Mouse (Mus musculus): ENCODE measurements at regions not wholly inside any gene's neighbourhood (a gene's known extent, or its start where the extent isn't known, plus 50 kb on each side); places are given as distances from the start of the nearest gene placed in this dataset.

GRCm38 (mm10) chr3:33616871-33617270 is 182.8 kb upstream of the Ttc14 start:
- H3K27ac ChIP-seq (ENCODE audit: insufficient read depth, low read length) = no peak overlapping the region
- H3K9ac ChIP-seq (ENCODE audit: low read depth, poor library complexity, severe bottlenecking) = no peak overlapping the region
- no peaks in the 10 kb centered on the region for H3K9me3 ChIP-seq (replicated peaks; ENCODE audit: control insufficient read depth, insufficient read depth, low read length, poor library complexity, severe bottlenecking)
- no peak for TF ChIP-seq CTCF (IDR thresholded peaks at IDR 0.05; ENCODE audit: low read depth, low read length)
- no peak for TF ChIP-seq POLR2A (IDR thresholded peaks at IDR 0.05; ENCODE audit: insufficient read depth, low read length)
- no peak for TF ChIP-seq EP300 (IDR thresholded peaks at IDR 0.05; ENCODE audit: insufficient read depth, low read depth, low read length)
- H3K4me1 ChIP-seq (ENCODE audit: control insufficient read depth, insufficient read depth, low read length) = no peaks in the 10 kb centered on the region
- no peak overlapping the region for H3K4me3 ChIP-seq (ENCODE audit: low read depth, low read length)
- no peaks in the 10 kb centered on the region for H3K27me3 ChIP-seq (ENCODE audit: control insufficient read depth, insufficient read depth, low read length, poor library complexity, severe bottlenecking)
- no peaks in the 10 kb centered on the region for H3K36me3 ChIP-seq (ENCODE audit: control insufficient read depth, insufficient read depth, low read length, poor library complexity, severe bottlenecking)

GRCm38 (mm10) chr3:33632928-33633514 is 166.6 kb upstream of the Ttc14 start:
- no peak overlapping the region for H3K9ac ChIP-seq (ENCODE audit: low read depth, poor library complexity, severe bottlenecking)
- TF ChIP-seq CTCF (IDR thresholded peaks at IDR 0.05; ENCODE audit: low read depth, low read length) (no peak), EP300 (IDR thresholded peaks at IDR 0.05; ENCODE audit: insufficient read depth, low read depth, low read length) (no peak), POLR2A (IDR thresholded peaks at IDR 0.05; ENCODE audit: insufficient read depth, low read length) (no peak)

GRCm38 (mm10) chr3:33658597-33658996 is 141.0 kb upstream of the Ttc14 start:
- Histone ChIP-seq H3K27ac (ENCODE audit: insufficient read depth, low read length) (no peak overlapping the region), H3K9me3 (replicated peaks; ENCODE audit: control insufficient read depth, insufficient read depth, low read length, poor library complexity, severe bottlenecking) (no peaks in the 10 kb centered on the region; the same call in 1 of the 2 replicates), H3K36me3 (ENCODE audit: control insufficient read depth, insufficient read depth, low read length, poor library complexity, severe bottlenecking) (no peaks in the 10 kb centered on the region), H3K4me1 (ENCODE audit: control insufficient read depth, insufficient read depth, low read length) (no peaks in the 10 kb centered on the region), H3K27me3 (ENCODE audit: control insufficient read depth, insufficient read depth, low read length, poor library complexity, severe bottlenecking) (no peaks in the 10 kb centered on the region), H3K4me3 (ENCODE audit: low read depth, low read length) (no peak overlapping the region), H3K9ac (ENCODE audit: low read depth, poor library complexity, severe bottlenecking) (no peak overlapping the region)
- no peak for TF ChIP-seq EP300 (IDR thresholded peaks at IDR 0.05; ENCODE audit: insufficient read depth, low read depth, low read length)
- TF ChIP-seq CTCF (IDR thresholded peaks at IDR 0.05; ENCODE audit: low read depth, low read length) = no peak
- no peak for TF ChIP-seq POLR2A (IDR thresholded peaks at IDR 0.05; ENCODE audit: insufficient read depth, low read length)

More at GRCm38 (mm10) chr3:33632928-33633514, 166.6 kb upstream of the Ttc14 start:
- Histone ChIP-seq H3K27me3 (ENCODE audit: control insufficient read depth, insufficient read depth, low read length, poor library complexity, severe bottlenecking) (no peaks in the 10 kb centered on the region), H3K27ac (ENCODE audit: insufficient read depth, low read length) (no peak overlapping the region), H3K36me3 (ENCODE audit: control insufficient read depth, insufficient read depth, low read length, poor library complexity, severe bottlenecking) (no peaks in the 10 kb centered on the region), H3K4me3 (ENCODE audit: low read depth, low read length) (no peak overlapping the region), H3K4me1 (ENCODE audit: control insufficient read depth, insufficient read depth, low read length) (no peaks in the 10 kb centered on the region), H3K9me3 (replicated peaks; ENCODE audit: control insufficient read depth, insufficient read depth, low read length, poor library complexity, severe bottlenecking) (no peaks in the 10 kb centered on the region)
